Mouse (Mus musculus) central nervous system, embryonic 11.5 days (tissue): ENCODE data around the gene I0C0044D17Rik. TPM values are rescaled to one million over a fixed set of nuclear protein-coding genes. Genes with fewer than 3 reads are reported as not detected.

ENCODE experiments used
- polyA plus RNA-seq: library from polyadenylated mRNA; depleted of rRNA; stranded (reverse); fragments of >200 nt; gene quantifications from 2 replicates; pipeline ENCODE4 v1.2.3, GENCODE M21; 2012; rRNA removed

Gene I0C0044D17Rik
- polyA plus RNA-seq: not detected in 2 replicates

GRCm38 (mm10) chr4:98823740-98824139, at the start of gene I0C0044D17Rik:
I0C0044D17Rik (minus strand) TSS chr4:98823840.

GRCm38 (mm10) chr4:98817184-98817911, 6.3 kb downstream of the I0C0044D17Rik start, which contains the start of gene Kank4:
Kank4 (minus strand) TSS chr4:98817537.

Other genes with a start within 250 kb of the I0C0044D17Rik start
- 0.36 and 0.52 TPM in 2 replicates for gene L1td1, start 97.1 kb downstream of the I0C0044D17Rik start, polyA plus RNA-seq
- gene Kank4, start 6.3 kb downstream of the I0C0044D17Rik start, polyA plus RNA-seq: 3.0 and 5.9 TPM in 2 replicates
- 81.2 and 134 TPM in 2 replicates for gene Usp1, start 100.0 kb upstream of the I0C0044D17Rik start, polyA plus RNA-seq
- gene Angptl3, start 207.1 kb upstream of the I0C0044D17Rik start, polyA plus RNA-seq: 0.27 and 0.62 TPM in 2 replicates